Comparison of ENCODE assay signal across 8 mouse cellular contexts in the genomic region with DNA sequence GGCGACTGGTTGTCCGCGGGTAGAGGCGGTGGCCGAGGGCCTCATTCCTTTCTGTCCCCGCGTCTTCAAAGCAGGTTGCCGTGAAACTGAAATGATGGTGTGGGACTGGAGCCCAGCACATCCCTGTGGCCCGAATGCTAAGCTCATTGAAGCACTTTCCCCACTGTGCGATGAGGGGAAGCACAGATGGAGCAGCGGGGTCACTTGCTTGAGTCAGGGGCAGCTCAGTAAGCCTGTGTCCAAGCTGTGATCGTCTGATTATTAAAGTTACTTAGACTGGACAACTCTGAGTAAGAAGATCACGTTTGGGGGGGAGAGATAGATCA. TPM values are rescaled to one million over a fixed set of nuclear protein-coding genes. Genes with fewer than 3 reads are reported as not detected.
DNase-seq lines count a peak whose midpoint lies in the region; ATAC-seq and TF ChIP-seq lines count a peak whose summit lies in the region.

No protein-coding gene starts in this region.

- H3K4me3 ChIP-seq in megakaryocyte, embryonic 14.5 days (replicated peaks), result peak overlapping the region; percentile 99
- H3K4me3 ChIP-seq in forebrain, embryonic 10.5 days, result peak overlapping the region; percentile 68
- H3K4me3 ChIP-seq in limb, embryonic 12.5 days (replicated peaks), result peak overlapping the region; percentile 50
- peak overlapping the region; percentile 73 for H3K4me3 ChIP-seq in small intestine, adult 2 months (ENCODE audit: low read depth, low read length)

- peak overlapping the region; percentile 51 for H3K9ac ChIP-seq in limb, embryonic 12.5 days (replicated peaks)

- peaks cover 63% of the 10 kb centered on the region for H3K36me3 ChIP-seq in megakaryocyte, embryonic 14.5 days (replicated peaks; ENCODE audit: low read length)
- H3K36me3 ChIP-seq in forebrain, embryonic 10.5 days (replicated peaks), result peaks cover 27% of the 10 kb centered on the region
- peaks cover 20% of the 10 kb centered on the region for H3K36me3 ChIP-seq in limb, embryonic 12.5 days
- H3K36me3 ChIP-seq in small intestine, adult 2 months (ENCODE audit: control insufficient read depth, insufficient read depth, low read length), result peaks cover 5% of the 10 kb centered on the region

- H3K4me1 ChIP-seq in megakaryocyte, embryonic 14.5 days, result peaks cover 85% of the 10 kb centered on the region
- H3K4me1 ChIP-seq in forebrain, embryonic 10.5 days, result peaks cover 48% of the 10 kb centered on the region
- peaks cover 28% of the 10 kb centered on the region for H3K4me1 ChIP-seq in limb, embryonic 12.5 days (replicated peaks)
- peaks cover 11% of the 10 kb centered on the region for H3K4me1 ChIP-seq in small intestine, adult 2 months (ENCODE audit: control insufficient read depth, insufficient read depth, insufficient read length, low read length)

- no peak for DNase-seq in forebrain, embryonic 10.5 days (ENCODE audit: extremely low spot score, low spot score)
- no peak for DNase-seq in natural killer cell, adult 2 months (ENCODE audit: low spot score in 2 of 2)
- DNase-seq in frontal cortex, postnatal 36 days (ENCODE audit: low spot score in 2 of 2), result no peak
- DNase-seq in spleen, postnatal 4 days (ENCODE audit: low spot score in 2 of 2), result no peak

- no peak for TF ChIP-seq CTCF in small intestine, adult 2 months (IDR thresholded peaks at IDR 0.05; ENCODE audit: extremely low read depth, insufficient read length, insufficient replicate concordance, low read depth, low read length)

- 1% methylated on average over 13 of the region's 13 CpGs for WGBS in forebrain, embryonic 10.5 days
- 1% methylated on average over 13 of the region's 13 CpGs for WGBS in limb, embryonic 12.5 days
- under 1% methylated on average over 13 of the region's 13 CpGs for WGBS in small intestine, adult 2 months

- ATAC-seq in megakaryocyte, adult 5-6 weeks (ENCODE audit: poor library complexity, severe bottlenecking), result no peak
- peak; percentile 14; the same call in 1 of the 2 replicates for ATAC-seq in limb, embryonic 12.5 days (ENCODE audit: insufficient number of reproducible peaks, insufficient read depth, low FRiP score, low TSS enrichment, low read depth)

- no peak for TF ChIP-seq POLR2A in small intestine, adult 2 months (IDR thresholded peaks at IDR 0.05; ENCODE audit: low read depth, low read length)

- peak overlapping the region; percentile 95 for H3K4me2 ChIP-seq in limb, embryonic 12.5 days

- no peaks in the 10 kb centered on the region for H3K27me3 ChIP-seq in megakaryocyte, embryonic 14.5 days (replicated peaks)
- peaks cover 16% of the 10 kb centered on the region for H3K27me3 ChIP-seq in forebrain, embryonic 10.5 days (ENCODE audit: poor library complexity, severe bottlenecking)
- no peaks in the 10 kb centered on the region for H3K27me3 ChIP-seq in limb, embryonic 12.5 days
- H3K27me3 ChIP-seq in small intestine, adult 2 months (ENCODE audit: control insufficient read depth, insufficient read depth, low read length), result no peaks in the 10 kb centered on the region

- H3K9me3 ChIP-seq in megakaryocyte, embryonic 14.5 days, result no peaks in the 10 kb centered on the region
- no peaks in the 10 kb centered on the region for H3K9me3 ChIP-seq in forebrain, embryonic 10.5 days
- H3K9me3 ChIP-seq in limb, embryonic 12.5 days, result no peaks in the 10 kb centered on the region

- peak overlapping the region; percentile 88 for H3K27ac ChIP-seq in forebrain, embryonic 10.5 days
- H3K27ac ChIP-seq in limb, embryonic 12.5 days, result peak overlapping the region; percentile 7; the same call in 1 of the 2 replicates
- no peak overlapping the region for H3K27ac ChIP-seq in small intestine, adult 2 months (ENCODE audit: insufficient read depth, low read depth, low read length)

RNA-seq across cellular contexts. Expression of gene AI413582, which starts 0.3 kb away (rescaled TPM):
- polyA plus RNA-seq in megakaryocyte, embryonic 14.5 days (2012; ENCODE audit: insufficient read depth, low replicate concordance), result 81.1 and 284 TPM in 2 replicates
- total RNA-seq in megakaryocyte, adult 5-6 weeks (2015), result 58.0 and 63.8 TPM in 2 replicates
- total RNA-seq in megakaryocyte, adult 5-6 weeks (2017), result 55.4 and 62.9 TPM in 2 replicates
- 12.5 and 12.7 TPM in 2 replicates for polyA plus RNA-seq in forebrain, embryonic 10.5 days (2016; fragmentation: Nextera tagmentation; extraction: Ambion mirVana)
- polyA plus RNA-seq in limb, embryonic 12.5 days (2016; fragmentation: Nextera tagmentation; extraction: Ambion mirVana), result 14.9 and 16.6 TPM in 2 replicates
- polyA plus RNA-seq in small intestine, adult 2 months (2012; rRNA removed), result 21.6 and 34.7 TPM in 2 replicates

RNA-seq across cellular contexts. Expression of gene Hmga1, which starts 9.6 kb away (rescaled TPM):
- polyA plus RNA-seq in megakaryocyte, embryonic 14.5 days (2012; ENCODE audit: insufficient read depth, low replicate concordance), result 3,567 and 8,363 TPM in 2 replicates
- 159 and 170 TPM in 2 replicates for total RNA-seq in megakaryocyte, adult 5-6 weeks (2015)
- 89.8 and 99.6 TPM in 2 replicates for total RNA-seq in megakaryocyte, adult 5-6 weeks (2017)
- polyA plus RNA-seq in forebrain, embryonic 10.5 days (2016; fragmentation: Nextera tagmentation; extraction: Ambion mirVana), result 821 and 911 TPM in 2 replicates
- polyA plus RNA-seq in limb, embryonic 12.5 days (2016; fragmentation: Nextera tagmentation; extraction: Ambion mirVana), result 324 and 334 TPM in 2 replicates
- 63.0 and 91.0 TPM in 2 replicates for polyA plus RNA-seq in small intestine, adult 2 months (2012; rRNA removed)

RNA-seq across cellular contexts. Expression of gene Grm4, which starts 44.7 kb away (rescaled TPM):
- polyA plus RNA-seq in megakaryocyte, embryonic 14.5 days (2012; ENCODE audit: insufficient read depth, low replicate concordance), result not detected in 2 replicates
- not detected in 2 replicates for total RNA-seq in megakaryocyte, adult 5-6 weeks (2015)
- total RNA-seq in megakaryocyte, adult 5-6 weeks (2017), result not detected in 2 replicates
- 0.61 and 0.73 TPM in 2 replicates for polyA plus RNA-seq in forebrain, embryonic 10.5 days (2016; fragmentation: Nextera tagmentation; extraction: Ambion mirVana)
- polyA plus RNA-seq in limb, embryonic 12.5 days (2016; fragmentation: Nextera tagmentation; extraction: Ambion mirVana), result 0.58 and 0.59 TPM in 2 replicates
- 0.88 and 4.1 TPM in 2 replicates for polyA plus RNA-seq in small intestine, adult 2 months (2012; rRNA removed)

RNA-seq across cellular contexts. Expression of gene Nudt3, which starts 57.4 kb away (rescaled TPM):
- 157 and 272 TPM in 2 replicates for polyA plus RNA-seq in megakaryocyte, embryonic 14.5 days (2012; ENCODE audit: insufficient read depth, low replicate concordance)
- 32.3 and 32.9 TPM in 2 replicates for total RNA-seq in megakaryocyte, adult 5-6 weeks (2015)
- total RNA-seq in megakaryocyte, adult 5-6 weeks (2017), result 91.6 and 93.8 TPM in 2 replicates
- 81.9 and 91.7 TPM in 2 replicates for polyA plus RNA-seq in forebrain, embryonic 10.5 days (2016; fragmentation: Nextera tagmentation; extraction: Ambion mirVana)
- polyA plus RNA-seq in limb, embryonic 12.5 days (2016; fragmentation: Nextera tagmentation; extraction: Ambion mirVana), result 120 and 126 TPM in 2 replicates
- 26.8 and 58.9 TPM in 2 replicates for polyA plus RNA-seq in small intestine, adult 2 months (2012; rRNA removed)
